24 mouse cellular contexts compared by ENCODE assay signal in genomic region chr2:170391994-170392393, GRCm38 (mm10). TPM values are rescaled to one million over a fixed set of nuclear protein-coding genes. Genes with fewer than 3 reads are reported as not detected.
DNase-seq lines count a peak whose midpoint lies in the region; ATAC-seq and TF ChIP-seq lines count a peak whose summit lies in the region.
"Had no signal": no experiment of that assay in that cellular context is flagged by ENCODE, and none has a peak within 500 bp of the region (broad histone marks: within the 10 kb centered on the region; RNA-seq: fewer than 3 reads in every experiment).

No protein-coding gene starts in this region.

- no peak for ATAC-seq in liver, embryonic 12.5 days
- ATAC-seq in liver, embryonic 14.5 days (ENCODE audit: insufficient read depth): no peak
- peak; percentile 88 for ATAC-seq in liver, embryonic 16.5 days (ENCODE audit: low read depth)
- ATAC-seq in hindbrain, embryonic 13.5 days (ENCODE audit: low FRiP score): no peak
- no peak for ATAC-seq in intestine, embryonic 15.5 days
- ATAC-seq: activated CD4-positive, CD25-positive, alpha-beta regulatory T cell, adult 4 months; CD4-positive, CD25-positive, alpha-beta regulatory T cell, adult 4 months; forebrain, embryonic 13.5 days; Patski had no signal

- TF ChIP-seq CTCF in liver, adult 2 months (IDR thresholded peaks at IDR 0.05; ENCODE audit: low read depth, low read length): no peak
- no peak for TF ChIP-seq CTCF in liver, embryonic 14.5 days (IDR thresholded peaks at IDR 0.05; ENCODE audit: low read depth)

- H3K9ac ChIP-seq in liver, adult 2 months (ENCODE audit: low read depth, low read length): no peak overlapping the region
- H3K9ac ChIP-seq in liver, embryonic 12.5 days: no peak overlapping the region
- no peak overlapping the region for H3K9ac ChIP-seq in liver, embryonic 14.5 days (replicated peaks)
- no peak overlapping the region for H3K9ac ChIP-seq in liver, embryonic 16.5 days (ENCODE audit: low read depth, low read length)
- no peak overlapping the region for H3K9ac ChIP-seq in hindbrain, embryonic 13.5 days
- H3K9ac ChIP-seq in intestine, embryonic 15.5 days: no peak overlapping the region
- H3K9ac ChIP-seq: embryonic facial prominence, embryonic 12.5 days; forebrain, embryonic 13.5 days had no signal

- no peak overlapping the region for H3K27ac ChIP-seq in liver, adult 2 months (replicated peaks; ENCODE audit: insufficient read depth, low read depth, low read length)
- no peak overlapping the region for H3K27ac ChIP-seq in liver, embryonic 12.5 days
- no peak overlapping the region for H3K27ac ChIP-seq in liver, embryonic 14.5 days
- H3K27ac ChIP-seq in liver, embryonic 16.5 days (ENCODE audit: low read length): peak overlapping the region; percentile 35; the same call in 1 of the 2 replicates
- no peak overlapping the region for H3K27ac ChIP-seq in hindbrain, embryonic 13.5 days
- no peak overlapping the region for H3K27ac ChIP-seq in intestine, embryonic 15.5 days
- H3K27ac ChIP-seq: embryonic facial prominence, embryonic 10.5 days; embryonic facial prominence, embryonic 12.5 days; forebrain, embryonic 13.5 days had no signal

- no peaks in the 10 kb centered on the region for H3K36me3 ChIP-seq in liver, adult 2 months (ENCODE audit: control insufficient read depth, insufficient read depth, low read length)
- no peaks in the 10 kb centered on the region for H3K36me3 ChIP-seq in liver, embryonic 12.5 days
- no peaks in the 10 kb centered on the region for H3K36me3 ChIP-seq in liver, embryonic 14.5 days (replicated peaks; ENCODE audit: control insufficient read depth, insufficient read depth, low read depth)
- no peaks in the 10 kb centered on the region for H3K36me3 ChIP-seq in liver, embryonic 16.5 days (ENCODE audit: control insufficient read depth, insufficient read depth)
- H3K36me3 ChIP-seq in hindbrain, embryonic 13.5 days: no peaks in the 10 kb centered on the region
- H3K36me3 ChIP-seq in intestine, embryonic 15.5 days: no peaks in the 10 kb centered on the region
- H3K36me3 ChIP-seq: embryonic facial prominence, embryonic 10.5 days; embryonic facial prominence, embryonic 12.5 days; G1E had no signal

- DNase-seq in liver, adult 2 months (ENCODE audit: extremely low read depth, low read depth, low spot score): peak; percentile 55
- DNase-seq in liver, embryonic 14.5 days (ENCODE audit: low read depth in 3 of 3, low spot score in 3 of 3): peak in 2 of 3 experiments; percentile 6 to 11
- no peak for DNase-seq in liver
- peak; percentile 33 for DNase-seq in gonadal fat pad, adult 2 months (ENCODE audit: low read depth)
- DNase-seq: adrenal gland, adult 8-10 months; adrenal gland, postnatal 14 days; adrenal gland, postnatal 36 days; B cell, adult 2 months; cerebellum, adult 11-12 months; cerebellum, adult 2 months; cerebellum, adult 9-10 months; cerebellum, postnatal 10 days; cerebellum, postnatal 25 days had no signal

- WGBS in liver, adult 2 months: 81% methylated on average over 1 of the region's 1 CpGs
- 68% methylated on average over 1 of the region's 1 CpGs for WGBS in liver, embryonic 12.5 days (ENCODE audit: insufficient replicate concordance)
- 60% methylated on average over 1 of the region's 1 CpGs for WGBS in liver, embryonic 14.5 days (ENCODE audit: insufficient replicate concordance)
- 44% methylated on average over 1 of the region's 1 CpGs for WGBS in liver, embryonic 16.5 days (ENCODE audit: insufficient replicate concordance)
- WGBS in hindbrain, embryonic 13.5 days: 86% methylated on average over 1 of the region's 1 CpGs
- 88% methylated on average over 1 of the region's 1 CpGs for WGBS in intestine, embryonic 15.5 days

- no peak for TF ChIP-seq EP300 in liver, embryonic 14.5 days (IDR thresholded peaks at IDR 0.05; ENCODE audit: low read depth)

- no peak overlapping the region for H3K4me2 ChIP-seq in liver, embryonic 12.5 days
- H3K4me2 ChIP-seq in liver, embryonic 14.5 days (ENCODE audit: low read depth): no peak overlapping the region
- no peak overlapping the region for H3K4me2 ChIP-seq in liver, embryonic 16.5 days (ENCODE audit: low read depth, low read length)
- no peak overlapping the region for H3K4me2 ChIP-seq in hindbrain, embryonic 13.5 days
- no peak overlapping the region for H3K4me2 ChIP-seq in intestine, embryonic 15.5 days (replicated peaks)
- H3K4me2 ChIP-seq: embryonic facial prominence, embryonic 12.5 days; forebrain, embryonic 13.5 days had no signal

- 0 out of 2 replicates have a peak, but pooled peaks cover 5% of the 10 kb centered on the region for H3K9me3 ChIP-seq in liver, embryonic 12.5 days (replicated peaks)
- H3K9me3 ChIP-seq in liver, embryonic 14.5 days (ENCODE audit: control insufficient read depth, low read length): no peaks in the 10 kb centered on the region
- H3K9me3 ChIP-seq in liver, embryonic 16.5 days (replicated peaks; ENCODE audit: control insufficient read depth, low read length): no peaks in the 10 kb centered on the region
- peaks cover 6% of the 10 kb centered on the region; the same call in 1 of the 2 replicates for H3K9me3 ChIP-seq in hindbrain, embryonic 13.5 days
- no peaks in the 10 kb centered on the region for H3K9me3 ChIP-seq in intestine, embryonic 15.5 days
- H3K9me3 ChIP-seq: embryonic facial prominence, embryonic 12.5 days; forebrain, embryonic 13.5 days had no signal

- H3K4me3 ChIP-seq in liver, adult 2 months (ENCODE audit: insufficient read depth, low read depth, low read length): no peak overlapping the region
- H3K4me3 ChIP-seq in liver, embryonic 12.5 days: no peak overlapping the region
- no peak overlapping the region for H3K4me3 ChIP-seq in liver, embryonic 14.5 days (ENCODE audit: insufficient read depth in 1 of 2, low read depth in 2 of 2, low read length in 2 of 2)
- H3K4me3 ChIP-seq in liver, embryonic 16.5 days (ENCODE audit: low read depth, low read length): no peak overlapping the region
- H3K4me3 ChIP-seq in hindbrain, embryonic 13.5 days: no peak overlapping the region
- no peak overlapping the region for H3K4me3 ChIP-seq in intestine, embryonic 15.5 days (replicated peaks)
- H3K4me3 ChIP-seq: embryonic facial prominence, embryonic 10.5 days; embryonic facial prominence, embryonic 12.5 days; forebrain, embryonic 13.5 days had no signal

- no peaks in the 10 kb centered on the region for H3K27me3 ChIP-seq in liver, adult 2 months (ENCODE audit: control insufficient read depth, insufficient read depth, low read length)
- no peaks in the 10 kb centered on the region for H3K27me3 ChIP-seq in liver, embryonic 12.5 days (replicated peaks)
- H3K27me3 ChIP-seq in liver, embryonic 14.5 days (ENCODE audit: control insufficient read depth, insufficient read depth, low read length): no peaks in the 10 kb centered on the region
- no peaks in the 10 kb centered on the region for H3K27me3 ChIP-seq in liver, embryonic 16.5 days (ENCODE audit: control insufficient read depth, insufficient read depth, low read depth, low read length)
- H3K27me3 ChIP-seq in hindbrain, embryonic 13.5 days: no peaks in the 10 kb centered on the region
- no peaks in the 10 kb centered on the region for H3K27me3 ChIP-seq in intestine, embryonic 15.5 days (replicated peaks)
- H3K27me3 ChIP-seq: embryonic facial prominence, embryonic 12.5 days; forebrain, embryonic 13.5 days; Patski had no signal

- no peaks in the 10 kb centered on the region for H3K79me2 ChIP-seq in liver, adult 2 months (ENCODE audit: control insufficient read depth, insufficient read depth, low read length)

- TF ChIP-seq POLR2A in liver, adult 2 months (IDR thresholded peaks at IDR 0.05; ENCODE audit: extremely low read depth, insufficient read depth, low read length): no peak

- H3K4me1 ChIP-seq in liver, adult 2 months (ENCODE audit: control insufficient read depth, insufficient read depth, low read length): no peaks in the 10 kb centered on the region
- 0 out of 2 replicates have a peak, but pooled peaks cover 6% of the 10 kb centered on the region for H3K4me1 ChIP-seq in liver, embryonic 12.5 days
- H3K4me1 ChIP-seq in liver, embryonic 14.5 days (replicated peaks; ENCODE audit: control insufficient read depth in 2 of 2, insufficient read depth in 2 of 2, low read length in 1 of 2): peaks cover 0 to 2% of the 10 kb centered on the region in 2 experiments; a peak in 2 of 4 replicates
- no peaks in the 10 kb centered on the region; the same call in 1 of the 2 replicates for H3K4me1 ChIP-seq in liver, embryonic 16.5 days (ENCODE audit: control insufficient read depth, low read depth, low read length)
- H3K4me1 ChIP-seq in hindbrain, embryonic 13.5 days (replicated peaks): no peaks in the 10 kb centered on the region
- H3K4me1 ChIP-seq in intestine, embryonic 15.5 days (replicated peaks): no peaks in the 10 kb centered on the region
- H3K4me1 ChIP-seq: embryonic facial prominence, embryonic 12.5 days; forebrain, embryonic 13.5 days had no signal

RNA-seq across cellular contexts. Expression of gene Bcas1, which starts 35.7 kb away (rescaled TPM):
- 0.07 TPM in 1 of 2 replicates, not detected in the other for total RNA-seq in liver, adult 2 months (2014; rRNA removed)
- polyA plus RNA-seq in liver, adult 2 months (2012; rRNA removed): 0.02 TPM in 1 of 2 replicates, not detected in the other
- polyA plus RNA-seq in liver, embryonic 12.5 days (2016; fragmentation: Nextera tagmentation; extraction: Ambion mirVana): 5.2 and 5.7 TPM in 2 replicates
- polyA plus RNA-seq in liver, embryonic 14.5 days (2012; rRNA removed): 3.0 and 3.9 TPM in 2 replicates
- 5.7 and 6.0 TPM in 2 replicates for polyA plus RNA-seq in liver, embryonic 14.5 days (2014; fragmentation: Nextera tagmentation; extraction: Ambion mirVana)
- 0.33 and 0.42 TPM in 2 replicates for polyA plus RNA-seq in gonadal fat pad, adult 2 months (2012; rRNA removed)
- polyA plus RNA-seq in liver, embryonic 16.5 days (2015; fragmentation: Nextera tagmentation; extraction: Ambion mirVana): 7.4 and 8.4 TPM in 2 replicates
- polyA plus RNA-seq in hindbrain, embryonic 13.5 days (2015; fragmentation: Nextera tagmentation; extraction: Ambion mirVana): 13.8 and 17.9 TPM in 2 replicates
- polyA plus RNA-seq in intestine, embryonic 15.5 days (2015; fragmentation: Nextera tagmentation; extraction: Ambion mirVana): 6.0 and 7.0 TPM in 2 replicates
- polyA plus RNA-seq: G1E, Patski had no signal
